Mouse (Mus musculus) lung, embryonic 14.5 days (tissue): ENCODE results near the gene Nepro. TPM values are rescaled to one million over a fixed set of nuclear protein-coding genes. Genes with fewer than 3 reads are reported as not detected.

Experiments used
- ATAC-seq: fragments of 200-750 bp; cut with Nextera tagmentation; 2 replicates; pipeline ENCODE4 v1.8.0; 2017; ENCODE audit warnings: mild to moderate bottlenecking, moderate TSS enrichment, moderate library complexity; ENCODE audit not compliant: insufficient read depth
- DNase-seq: peaks from one replicate; pipeline ENCODE4 v3.0.0-alpha.2; 2015
- H3K27ac ChIP-seq: fragments of 300-500 bp; sonication (generic); 2 replicates; pipeline ENCODE4 v1.5.1; 2014; ENCODE audit warnings: low read depth, mild to moderate bottlenecking, moderate library complexity
- H3K27me3 ChIP-seq: fragments of 300-500 bp; sonication (generic); 2 replicates; pipeline ENCODE4 v1.6.1; 2014; ENCODE audit warnings: low read length, control low read depth; ENCODE audit not compliant: insufficient read depth
- H3K36me3 ChIP-seq: fragments of 300-500 bp; sonication (generic); 2 replicates; pipeline ENCODE4 v1.6.1; 2014; ENCODE audit warnings: control low read depth; ENCODE audit not compliant: insufficient read depth
- H3K4me1 ChIP-seq: fragments of 300-500 bp; sonication (generic); 2 replicates; pipeline ENCODE4 v1.6.1; 2014; ENCODE audit warnings: antibody characterized with exemption, control low read depth; ENCODE audit not compliant: insufficient read depth
- H3K4me2 ChIP-seq: fragments of 300-500 bp; sonication (generic); 2 replicates; pipeline ENCODE4 v1.6.1; 2014; ENCODE audit warnings: mild to moderate bottlenecking
- H3K4me3 ChIP-seq: fragments of 300-500 bp; sonication (generic); 2 replicates; pipeline ENCODE4 v1.5.1; 2014; ENCODE audit warnings: low read depth, low read length
- H3K9ac ChIP-seq: fragments of 300-500 bp; sonication (generic); 2 replicates; pipeline ENCODE4 v1.6.1; 2014
- H3K9me3 ChIP-seq: fragments of 300-500 bp; sonication (generic); 2 replicates; pipeline ENCODE4 v1.6.1; 2016; ENCODE audit warnings: low read depth, low read length, control low read depth
- CTCF ChIP-seq: IDR thresholded peaks from 2 replicates; pipeline ENCODE4 v1.5.1; 2016; ENCODE audit warnings: antibody characterized with exemption, low read depth
- whole genome bisulfite sequencing: fragments of 180-500 bp; shearing (Covaris S2); extraction: QIAGEN DNeasy Blood & Tissue Kit; methylation state at CpG from one replicate; pipeline ENCODE4 v1.1.7; 2014; 5-methylcytosine and 5-hydroxymethylcytosine counted together
- polyA plus RNA-seq: library from polyadenylated mRNA; unstranded; fragments of >200 nt; fragmentation: Nextera tagmentation; extraction: Ambion mirVana; gene quantifications from 2 replicates; pipeline ENCODE4 v1.2.1, GENCODE M21; 2014

Nepro gene
- polyA plus RNA-seq, 1 experiment from 2014 or later, result 14.6 TPM

GRCm38 (mm10) chr16:44686991-44687718 lies 36.9 kb upstream of the Nepro start:
- Histone ChIP-seq H3K27me3 (no peaks in the 10 kb centered on the region), H3K9ac (no peak overlapping the region), H3K27ac (peak overlapping the region; percentile 45; the same call in 1 of the 2 replicates), H3K36me3 (no peaks in the 10 kb centered on the region), H3K4me3 (no peak overlapping the region), H3K4me2 (peak overlapping the region; percentile 42), H3K4me1 (peaks cover 16% of the 10 kb centered on the region), H3K9me3 (peaks cover 3% of the 10 kb centered on the region; the same call in 1 of the 2 replicates)
- no peak for DNase-seq
- 62% methylated on average over 20 of the region's 20 CpGs for WGBS
- ATAC-seq, result peak; percentile 43
- TF ChIP-seq CTCF, result no peak

- Histone ChIP-seq H3K4me1 (peaks cover 16% of the 10 kb centered on the region), H3K4me3 (no peak overlapping the region), H3K9ac (no peak overlapping the region), H3K27ac (peak overlapping the region; percentile 42; the same call in 1 of the 2 replicates), H3K4me2 (peak overlapping the region; percentile 42), H3K27me3 (no peaks in the 10 kb centered on the region), H3K9me3 (no peaks in the 10 kb centered on the region), H3K36me3 (no peaks in the 10 kb centered on the region)
- TF ChIP-seq CTCF, result no peak
- WGBS, result 6% methylated on average over 18 of the region's 18 CpGs
- ATAC-seq (peak; percentile 9; the same call in 1 of the 2 replicates), DNase-seq (no peak)
Measured at GRCm38 (mm10) chr16:44687719-44688420, 36.2 kb upstream of the Nepro start.

- DNase-seq, result peak; percentile 73
- H3K27me3 ChIP-seq, result no peaks in the 10 kb centered on the region
- no peak for TF ChIP-seq CTCF
- peak overlapping the region; percentile 60; the same call in 1 of the 2 replicates for H3K27ac ChIP-seq
- peak overlapping the region; percentile 42 for H3K4me2 ChIP-seq
- 0 out of 2 replicates have a peak, but pooled peaks have one; percentile 15 for ATAC-seq
- no peaks in the 10 kb centered on the region for H3K9me3 ChIP-seq
- no peak overlapping the region for H3K4me3 ChIP-seq
- no peak overlapping the region for H3K9ac ChIP-seq
- H3K4me1 ChIP-seq, result peaks cover 16% of the 10 kb centered on the region
- no peaks in the 10 kb centered on the region for H3K36me3 ChIP-seq
- 7% methylated on average over 4 of the region's 4 CpGs for WGBS
Measured at GRCm38 (mm10) chr16:44688507-44688906, 35.6 kb upstream of the Nepro start.

GRCm38 (mm10) chr16:44690501-44690900 lies 33.6 kb upstream of the Nepro start:
- peaks cover 16% of the 10 kb centered on the region for H3K4me1 ChIP-seq
- H3K27me3 ChIP-seq, result no peaks in the 10 kb centered on the region
- H3K36me3 ChIP-seq, result no peaks in the 10 kb centered on the region
- H3K4me2 ChIP-seq, result no peak overlapping the region
- no peak for TF ChIP-seq CTCF
- ATAC-seq (no peak), DNase-seq (no peak)
- H3K27ac ChIP-seq, result no peak overlapping the region
- H3K9me3 ChIP-seq, result no peaks in the 10 kb centered on the region
- H3K9ac ChIP-seq, result no peak overlapping the region
- H3K4me3 ChIP-seq, result no peak overlapping the region
- WGBS, result 68% methylated on average over 2 of the region's 2 CpGs

- no peak for ATAC-seq
- H3K9ac ChIP-seq, result no peak overlapping the region
- no peak for DNase-seq
- peaks cover 16% of the 10 kb centered on the region for H3K4me1 ChIP-seq
- 68% methylated on average over 2 of the region's 2 CpGs for WGBS
- H3K4me2 ChIP-seq, result no peak overlapping the region
- no peaks in the 10 kb centered on the region for H3K27me3 ChIP-seq
- no peaks in the 10 kb centered on the region for H3K9me3 ChIP-seq
- H3K27ac ChIP-seq, result peak overlapping the region; percentile 79; the same call in 1 of the 2 replicates
- no peaks in the 10 kb centered on the region for H3K36me3 ChIP-seq
- no peak for TF ChIP-seq CTCF
- H3K4me3 ChIP-seq, result no peak overlapping the region
Measured at GRCm38 (mm10) chr16:44691066-44691465, 33.0 kb upstream of the Nepro start.

- H3K9ac ChIP-seq, result 0 out of 2 replicates have a peak overlapping the region, but pooled peaks have one; percentile 3
- H3K9me3 ChIP-seq, result no peaks in the 10 kb centered on the region
- TF ChIP-seq CTCF, result no peak
- no peaks in the 10 kb centered on the region for H3K27me3 ChIP-seq
- H3K4me2 ChIP-seq, result peak overlapping the region; percentile 37
- no peaks in the 10 kb centered on the region for H3K36me3 ChIP-seq
- ATAC-seq, result no peak
- peaks cover 16% of the 10 kb centered on the region for H3K4me1 ChIP-seq
- H3K27ac ChIP-seq, result peak overlapping the region; percentile 79
- DNase-seq, result peak; percentile 86
- H3K4me3 ChIP-seq, result no peak overlapping the region
- 25% methylated on average over 17 of the region's 17 CpGs for WGBS
Measured at GRCm38 (mm10) chr16:44691561-44692141, 32.5 kb upstream of the Nepro start.

- Histone ChIP-seq H3K4me3 (no peak overlapping the region), H3K27me3 (no peaks in the 10 kb centered on the region), H3K4me2 (no peak overlapping the region), H3K9me3 (no peaks in the 10 kb centered on the region), H3K36me3 (no peaks in the 10 kb centered on the region), H3K27ac (no peak overlapping the region; the same call in 1 of the 2 replicates), H3K9ac (no peak overlapping the region), H3K4me1 (peaks cover 19% of the 10 kb centered on the region)
- TF ChIP-seq CTCF, result no peak
- ATAC-seq, result no peak
- 86% methylated on average over 1 of the region's 1 CpGs for WGBS
- DNase-seq, result no peak
Measured at GRCm38 (mm10) chr16:44692541-44692940, 31.6 kb upstream of the Nepro start.
